Mouse (Mus musculus) neural tube, embryonic 14.5 days (tissue): ENCODE measurements at regions not wholly inside any gene's neighbourhood (a gene's known extent, or its start where the extent isn't known, plus 50 kb on each side); places are given as distances from the start of the nearest gene placed in this dataset.

Experiments used
- ATAC-seq: fragments of 200-750 bp; cut with Nextera tagmentation; 2 replicates; pipeline ENCODE4 v1.8.0; 2017; ENCODE audit warnings: low read depth, mild to moderate bottlenecking, moderate TSS enrichment, moderate library complexity
- H3K27ac ChIP-seq: fragments of 300-500 bp; sonication (generic); 2 replicates; pipeline ENCODE4 v1.5.1; 2014; ENCODE audit warnings: low read depth, mild to moderate bottlenecking, control low read depth, low read length, moderate library complexity, mixed read lengths
- H3K27me3 ChIP-seq: fragments of 300-500 bp; sonication (generic); 2 replicates; pipeline ENCODE4 v1.6.1; 2014; ENCODE audit warnings: low read length; ENCODE audit not compliant: control insufficient read depth, insufficient read depth
- H3K36me3 ChIP-seq: fragments of 300-500 bp; sonication (generic); 2 replicates; pipeline ENCODE4 v1.6.1; 2014; ENCODE audit warnings: low read length, mixed read lengths; ENCODE audit not compliant: control insufficient read depth, insufficient read depth
- H3K4me1 ChIP-seq: fragments of 300-500 bp; sonication (generic); 2 replicates; pipeline ENCODE4 v1.6.1; 2014; ENCODE audit warnings: low read length; ENCODE audit not compliant: control insufficient read depth, insufficient read depth
- H3K4me2 ChIP-seq: fragments of 300-500 bp; sonication (generic); 2 replicates; pipeline ENCODE4 v1.6.1; 2014; ENCODE audit warnings: mild to moderate bottlenecking, low read depth, low read length, control low read depth
- H3K4me3 ChIP-seq: fragments of 300-500 bp; sonication (generic); 2 replicates; pipeline ENCODE4 v1.5.1; 2014; ENCODE audit warnings: low read depth, low read length, control low read depth, mixed read lengths
- H3K9ac ChIP-seq: fragments of 300-500 bp; sonication (generic); replicated peaks from 2 replicates; pipeline ENCODE4 v1.6.1; 2014; ENCODE audit warnings: low read depth, mild to moderate bottlenecking, control low read depth, low read length, mixed read lengths
- H3K9me3 ChIP-seq: fragments of 300-500 bp; sonication (generic); 2 replicates; pipeline ENCODE4 v1.6.1; 2016; ENCODE audit warnings: low read length; ENCODE audit not compliant: control insufficient read depth
- WGBS: fragments of 180-500 bp; shearing (Covaris S2); extraction: QIAGEN DNeasy Blood & Tissue Kit; methylation state at CpG from one replicate; pipeline ENCODE4 v1.1.7; 2014; 5-methylcytosine and 5-hydroxymethylcytosine counted together

DNA sequence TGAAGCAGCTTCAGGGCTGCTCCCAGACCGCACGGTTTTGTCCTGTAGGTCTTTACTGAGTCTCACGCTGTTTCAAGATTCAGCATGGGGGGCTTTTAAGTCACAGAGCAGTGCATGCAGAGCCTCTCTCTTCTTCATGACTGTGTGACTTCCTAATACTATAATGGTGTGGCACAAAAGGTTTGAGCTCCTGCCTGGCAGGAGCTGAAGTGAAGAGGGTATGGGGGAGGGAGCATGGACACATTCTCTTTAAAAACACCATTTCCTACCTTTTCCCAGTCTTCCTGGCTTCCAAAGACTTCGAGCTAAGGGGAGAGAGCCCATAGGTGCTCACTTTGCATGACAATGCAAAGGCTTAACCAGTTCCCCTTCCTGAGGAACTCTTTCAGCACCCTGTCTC is 934.9 kb upstream of the Gm5150 start:
- ATAC-seq, result peak; percentile 29; the same call in 1 of the 2 replicates
- no peaks in the 10 kb centered on the region for H3K27me3 ChIP-seq
- H3K4me2 ChIP-seq, result peak overlapping the region; percentile 45
- H3K27ac ChIP-seq, result peak overlapping the region; percentile 95
- peak overlapping the region; percentile 47 for H3K9ac ChIP-seq
- H3K4me1 ChIP-seq, result peaks cover 11% of the 10 kb centered on the region; the same call in 1 of the 2 replicates
- H3K4me3 ChIP-seq, result peak overlapping the region; percentile 15
- H3K36me3 ChIP-seq, result no peaks in the 10 kb centered on the region
- WGBS, result 10% methylated on average over 4 of the region's 4 CpGs
- no peaks in the 10 kb centered on the region for H3K9me3 ChIP-seq

DNA sequence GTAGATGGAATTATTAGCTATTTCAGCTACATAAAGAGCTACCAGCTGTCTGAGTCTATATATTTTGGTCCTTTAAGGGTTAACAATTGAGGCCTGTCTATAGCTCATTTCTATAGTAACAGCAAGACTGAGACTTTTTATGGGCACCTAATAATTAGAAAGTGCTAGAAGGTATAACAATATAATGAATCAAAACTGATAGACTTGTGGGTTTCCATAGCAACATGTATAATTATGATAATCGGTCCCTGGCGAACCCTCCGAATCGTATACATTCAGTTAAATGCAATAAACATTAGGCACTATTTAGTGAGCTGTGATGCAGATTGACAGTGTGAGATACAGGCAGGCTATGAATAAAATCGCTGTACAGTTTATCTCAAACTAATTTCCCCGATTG is 933.3 kb upstream of the Gm5150 start:
- 0 out of 2 replicates have a peak overlapping the region, but pooled peaks have one; percentile 45 for H3K4me2 ChIP-seq
- no peaks in the 10 kb centered on the region for H3K36me3 ChIP-seq
- peak overlapping the region; percentile 0; the same call in 1 of the 2 replicates for H3K9ac ChIP-seq
- peak overlapping the region; percentile 95 for H3K27ac ChIP-seq
- no peaks in the 10 kb centered on the region for H3K9me3 ChIP-seq
- peaks cover 11% of the 10 kb centered on the region; the same call in 1 of the 2 replicates for H3K4me1 ChIP-seq
- WGBS, result 27% methylated on average over 6 of the region's 6 CpGs
- peak; percentile 79 for ATAC-seq
- no peak overlapping the region for H3K4me3 ChIP-seq
- H3K27me3 ChIP-seq, result no peaks in the 10 kb centered on the region

DNA sequence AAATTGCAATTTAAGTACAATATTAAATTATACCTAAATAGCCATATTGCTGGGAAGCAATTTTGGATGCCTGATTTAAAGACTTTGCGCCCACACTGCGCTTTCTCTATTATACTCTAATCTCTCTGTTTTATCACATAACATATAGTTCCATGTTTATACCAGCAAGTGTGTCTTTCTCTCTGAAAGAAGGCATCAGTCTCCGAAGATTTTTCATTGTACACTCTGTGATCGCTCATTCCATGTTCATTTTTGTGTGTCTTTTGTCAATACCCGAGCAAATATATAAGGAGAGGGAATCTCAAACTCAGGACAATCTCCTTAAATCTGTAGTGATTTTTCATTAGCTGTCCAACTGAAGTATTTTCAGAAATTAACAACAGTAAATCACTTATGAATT is 932.9 kb upstream of the Gm5150 start:
- WGBS, result 51% methylated on average over 5 of the region's 5 CpGs
- Histone ChIP-seq H3K9me3 (no peaks in the 10 kb centered on the region), H3K27me3 (no peaks in the 10 kb centered on the region), H3K27ac (peak overlapping the region; percentile 95), H3K4me1 (peaks cover 11% of the 10 kb centered on the region; the same call in 1 of the 2 replicates), H3K4me2 (peak overlapping the region; percentile 40), H3K9ac (peak overlapping the region; percentile 45; the same call in 1 of the 2 replicates), H3K36me3 (no peaks in the 10 kb centered on the region), H3K4me3 (no peak overlapping the region)
- ATAC-seq, result peak; percentile 28; the same call in 1 of the 2 replicates

DNA sequence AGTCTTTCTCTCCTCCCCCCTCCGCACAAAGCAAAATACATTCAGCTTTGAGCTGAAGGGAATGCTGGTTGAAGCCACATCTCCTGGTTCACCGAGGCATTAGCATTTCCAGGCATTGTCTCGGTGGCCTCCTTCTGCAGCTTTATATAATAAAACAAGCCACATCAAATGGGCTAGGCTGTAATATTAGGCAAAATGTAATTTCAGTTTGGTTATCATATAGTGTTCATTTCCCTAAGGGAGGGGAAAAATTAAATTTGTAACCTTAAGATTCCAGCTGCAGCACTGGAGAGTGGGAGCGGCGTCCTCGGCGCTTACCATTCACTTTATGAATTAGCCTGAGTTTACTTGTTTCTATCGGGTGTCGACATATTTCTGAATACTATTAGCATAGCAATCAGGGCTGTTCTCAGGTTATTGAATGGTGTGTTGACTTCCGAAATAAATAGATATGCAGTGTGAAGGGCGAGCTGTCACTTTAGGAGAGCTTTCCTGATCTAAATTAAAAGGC is 932.3 kb upstream of the Gm5150 start:
- Histone ChIP-seq H3K27ac (peak overlapping the region; percentile 95), H3K9me3 (no peaks in the 10 kb centered on the region), H3K9ac (peak overlapping the region; percentile 45), H3K4me3 (no peak overlapping the region; the same call in 1 of the 2 replicates), H3K4me2 (peak overlapping the region; percentile 40), H3K4me1 (peaks cover 11% of the 10 kb centered on the region; the same call in 1 of the 2 replicates), H3K36me3 (no peaks in the 10 kb centered on the region), H3K27me3 (no peaks in the 10 kb centered on the region)
- peak; percentile 32 for ATAC-seq
- 29% methylated on average over 11 of the region's 11 CpGs for WGBS

DNA sequence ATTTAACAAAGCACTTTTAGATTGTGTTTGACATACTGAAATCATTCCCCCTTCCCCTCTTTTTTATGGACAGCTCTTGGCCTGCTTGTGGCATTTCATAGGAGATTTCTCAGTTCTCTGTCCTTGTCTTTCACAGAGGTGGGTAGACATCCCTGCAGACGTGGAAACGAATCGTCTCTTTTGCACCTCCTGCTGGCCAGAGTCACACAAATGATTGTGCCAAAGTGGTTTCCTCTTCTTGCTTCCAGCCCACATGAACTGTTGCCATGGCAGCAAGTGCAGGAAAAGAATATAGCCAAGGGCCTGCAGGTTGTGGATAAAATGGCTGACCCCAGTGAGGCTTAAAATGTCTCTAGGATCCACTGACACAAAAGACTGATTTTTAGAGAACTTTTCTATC is 924.1 kb upstream of the Gm5150 start:
- H3K27me3 ChIP-seq, result no peaks in the 10 kb centered on the region
- H3K9ac ChIP-seq, result no peak overlapping the region
- H3K36me3 ChIP-seq, result no peaks in the 10 kb centered on the region
- no peak overlapping the region for H3K4me2 ChIP-seq
- H3K9me3 ChIP-seq, result no peaks in the 10 kb centered on the region
- no peak overlapping the region for H3K4me3 ChIP-seq
- no peak overlapping the region for H3K27ac ChIP-seq
- WGBS, result 12% methylated on average over 3 of the region's 3 CpGs
- 0 out of 2 replicates have a peak, but pooled peaks have one; percentile 79 for ATAC-seq
- no peaks in the 10 kb centered on the region for H3K4me1 ChIP-seq

DNA sequence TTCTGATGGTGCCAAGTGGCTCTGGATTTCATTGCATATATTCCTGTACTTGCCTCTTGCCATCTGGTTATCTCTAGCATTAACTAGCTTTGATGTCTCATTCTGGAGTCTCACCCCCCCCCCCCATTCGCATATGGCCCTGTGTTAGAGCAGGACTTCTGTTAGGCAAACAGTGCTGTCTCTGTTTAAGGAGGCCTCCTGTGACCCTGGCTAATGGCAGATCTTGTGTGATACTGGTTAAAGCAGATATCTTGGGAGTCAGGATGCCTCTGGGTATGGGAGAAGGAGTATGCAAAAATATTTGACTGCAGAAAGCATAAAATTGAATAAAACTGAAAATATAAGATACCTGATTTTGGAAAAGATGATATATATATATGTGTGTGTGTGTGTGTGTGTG is 923.6 kb upstream of the Gm5150 start:
- Histone ChIP-seq H3K9ac (no peak overlapping the region), H3K4me2 (no peak overlapping the region), H3K27me3 (no peaks in the 10 kb centered on the region), H3K36me3 (no peaks in the 10 kb centered on the region), H3K9me3 (no peaks in the 10 kb centered on the region), H3K4me3 (no peak overlapping the region), H3K27ac (no peak overlapping the region), H3K4me1 (no peaks in the 10 kb centered on the region)
- WGBS, result 88% methylated on average over 1 of the region's 1 CpGs
- ATAC-seq, result no peak

DNA sequence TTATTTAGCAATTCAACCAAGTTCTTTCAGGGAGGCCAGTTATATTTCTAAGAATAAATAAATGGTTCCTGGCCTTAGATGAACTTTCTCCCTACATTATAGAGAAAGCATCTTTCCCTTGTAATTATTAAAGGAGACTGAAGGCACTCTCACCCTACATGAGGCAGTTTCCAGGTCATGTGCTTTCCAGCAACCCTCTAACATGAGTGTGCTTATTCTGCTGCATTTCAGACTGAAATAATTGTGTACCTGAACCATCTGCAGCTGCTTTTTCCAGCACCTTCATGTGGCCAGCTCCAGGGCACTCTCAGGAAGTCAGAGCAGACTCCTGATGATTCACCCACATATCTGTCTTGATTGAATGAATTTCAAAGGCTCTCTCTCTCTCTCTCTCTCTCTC is 917.8 kb upstream of the Gm5150 start:
- H3K9ac ChIP-seq, result no peak overlapping the region
- H3K27me3 ChIP-seq, result no peaks in the 10 kb centered on the region
- H3K4me1 ChIP-seq, result peaks cover 9% of the 10 kb centered on the region; the same call in 1 of the 2 replicates
- no peaks in the 10 kb centered on the region for H3K36me3 ChIP-seq
- peak overlapping the region; percentile 48; the same call in 1 of the 2 replicates for H3K27ac ChIP-seq
- H3K4me3 ChIP-seq, result no peak overlapping the region
- H3K4me2 ChIP-seq, result no peak overlapping the region
- no peaks in the 10 kb centered on the region for H3K9me3 ChIP-seq
- no peak for ATAC-seq

DNA sequence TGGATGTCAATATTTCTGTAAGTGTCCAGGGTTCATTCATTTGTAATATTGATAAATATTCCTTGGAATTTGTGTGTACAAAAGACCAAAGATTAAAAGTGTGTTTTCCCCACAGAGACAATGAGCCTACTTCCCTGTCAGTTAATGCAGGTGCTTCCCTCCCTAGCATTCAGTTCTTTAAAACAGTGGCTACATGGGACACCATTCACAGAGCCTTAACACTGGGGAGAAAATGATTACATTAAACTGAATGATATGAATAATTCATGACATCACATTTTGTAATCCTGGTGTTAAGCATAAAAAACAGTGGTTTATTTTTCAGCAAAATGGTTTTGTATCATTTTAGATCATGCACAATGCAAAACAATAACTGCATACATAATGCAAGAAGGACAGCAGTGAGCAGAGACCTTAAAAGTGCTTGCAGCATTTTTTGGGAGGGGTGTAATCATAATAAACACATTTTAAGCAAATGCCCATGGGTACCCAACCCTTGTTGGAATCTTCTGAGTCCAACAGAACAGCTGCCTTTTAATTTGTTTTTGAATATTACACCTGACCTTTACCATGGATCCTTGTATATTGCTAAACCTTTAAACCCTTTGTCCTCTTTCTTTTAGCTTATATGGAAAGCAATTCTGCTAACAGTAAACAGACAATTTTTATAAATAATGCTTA is 917.1 kb upstream of the Gm5150 start:
- no peaks in the 10 kb centered on the region for H3K9me3 ChIP-seq
- H3K4me1 ChIP-seq, result peaks cover 9% of the 10 kb centered on the region; the same call in 1 of the 2 replicates
- ATAC-seq, result peak; percentile 42; the same call in 1 of the 2 replicates
- no peaks in the 10 kb centered on the region for H3K27me3 ChIP-seq
- H3K36me3 ChIP-seq, result no peaks in the 10 kb centered on the region
- H3K27ac ChIP-seq, result no peak overlapping the region
- H3K4me2 ChIP-seq, result no peak overlapping the region
- H3K9ac ChIP-seq, result no peak overlapping the region
- H3K4me3 ChIP-seq, result no peak overlapping the region

DNA sequence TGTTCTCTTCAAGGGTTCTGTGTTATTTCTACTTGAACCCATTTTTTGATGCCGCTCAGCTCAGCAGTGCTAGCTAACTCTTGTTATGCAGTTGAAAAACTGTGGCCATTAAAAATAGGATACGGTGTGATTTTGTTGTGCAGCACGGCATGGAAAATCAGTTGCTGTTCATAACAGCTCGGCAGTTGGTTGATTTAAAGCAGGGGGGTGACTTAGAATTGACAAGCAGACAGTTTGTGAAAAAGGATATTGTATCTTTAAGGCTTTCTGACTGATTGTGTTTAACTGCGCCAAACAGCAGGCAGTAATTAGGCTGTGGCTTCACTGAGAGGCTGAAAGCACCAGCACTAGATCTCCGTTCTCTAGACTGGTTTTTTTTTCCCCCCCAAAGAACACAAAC is 915.1 kb upstream of the Gm5150 start:
- H3K9ac ChIP-seq, result peak overlapping the region; percentile 50
- no peaks in the 10 kb centered on the region for H3K27me3 ChIP-seq
- ATAC-seq, result peak; percentile 23; the same call in 1 of the 2 replicates
- H3K9me3 ChIP-seq, result no peaks in the 10 kb centered on the region
- no peaks in the 10 kb centered on the region for H3K36me3 ChIP-seq
- H3K27ac ChIP-seq, result peak overlapping the region; percentile 86
- H3K4me1 ChIP-seq, result peaks cover 9% of the 10 kb centered on the region; the same call in 1 of the 2 replicates
- H3K4me2 ChIP-seq, result peak overlapping the region; percentile 32; the same call in 1 of the 2 replicates
- no peak overlapping the region; the same call in 1 of the 2 replicates for H3K4me3 ChIP-seq
- WGBS, result 26% methylated on average over 6 of the region's 6 CpGs
